Mouse (Mus musculus): ENCODE measurements around the gene Gkn3. TPM values are rescaled to one million over a fixed set of nuclear protein-coding genes. Genes with fewer than 3 reads are reported as not detected.

Gene Gkn3
- polyA plus RNA-seq, 1 experiment from 2014 or later, result 0.68 TPM

DNA sequence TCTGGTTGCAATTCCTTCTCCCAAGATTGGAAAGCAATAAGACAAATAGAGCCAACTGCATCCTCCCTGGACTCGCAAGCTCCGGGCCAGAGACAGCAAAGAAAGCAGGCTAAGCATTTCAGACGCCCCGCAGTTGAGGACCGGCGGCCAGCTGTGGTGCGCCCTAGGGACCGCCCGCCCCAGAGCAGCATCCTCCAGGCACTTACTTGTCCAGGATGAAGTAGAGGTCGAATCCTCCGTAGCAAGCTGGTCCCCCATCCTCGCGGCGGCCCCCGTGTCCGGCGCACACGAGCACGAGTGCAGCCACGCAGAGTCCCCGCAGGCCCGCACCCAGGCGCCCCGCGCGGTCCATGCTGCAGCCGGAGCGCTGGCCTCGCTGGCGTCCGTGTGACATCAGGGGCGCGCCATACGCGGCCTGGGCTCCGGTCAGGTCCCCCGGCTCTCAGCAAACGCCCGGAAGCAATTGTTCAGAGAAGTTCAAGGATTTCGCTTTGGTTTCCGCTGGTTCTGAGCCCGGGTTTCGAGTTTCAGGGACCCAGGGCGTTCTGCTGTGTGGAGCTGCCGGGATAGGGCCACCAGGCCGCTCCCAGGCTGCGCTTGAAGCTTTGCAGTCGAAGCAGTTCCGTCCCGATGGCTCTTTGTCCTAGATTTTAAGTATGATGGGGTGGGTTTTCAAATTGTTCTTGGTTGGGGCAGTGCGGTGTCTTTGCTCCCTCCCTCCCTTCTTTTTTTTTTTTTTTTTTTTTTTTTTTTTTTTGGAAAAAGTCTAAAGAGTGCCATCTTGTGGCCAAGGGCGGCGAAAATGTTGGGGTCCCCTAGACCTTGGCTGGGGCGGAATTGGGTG is 53.4 kb downstream of the Gkn3 start, which contains the start of gene Antxr1:
Gene Antxr1 (minus strand): TSS at position 731 of the 844 bp plus-strand sequence.
- H3K4me3 ChIP-seq (replicated peaks), result peak within 1 kb of the TSS; percentile 64
- H3K27me3 ChIP-seq (replicated peaks), result no peaks in the 10 kb centered on the region
- peaks cover 5% of the 10 kb centered on the region for H3K4me1 ChIP-seq (replicated peaks)
- H3K36me3 ChIP-seq, result no peaks in the 10 kb centered on the region
- under 1% methylated on average over 54 of the region's 54 CpGs for WGBS
- ATAC-seq, result peak; percentile 81
- H3K27ac ChIP-seq, result peak within 1 kb of the TSS; percentile 83
- peak within 1 kb of the TSS; percentile 81 for H3K4me2 ChIP-seq (replicated peaks)
- H3K9me3 ChIP-seq, result no peaks in the 10 kb centered on the region
- H3K9ac ChIP-seq, result peak within 1 kb of the TSS; percentile 77

DNA sequence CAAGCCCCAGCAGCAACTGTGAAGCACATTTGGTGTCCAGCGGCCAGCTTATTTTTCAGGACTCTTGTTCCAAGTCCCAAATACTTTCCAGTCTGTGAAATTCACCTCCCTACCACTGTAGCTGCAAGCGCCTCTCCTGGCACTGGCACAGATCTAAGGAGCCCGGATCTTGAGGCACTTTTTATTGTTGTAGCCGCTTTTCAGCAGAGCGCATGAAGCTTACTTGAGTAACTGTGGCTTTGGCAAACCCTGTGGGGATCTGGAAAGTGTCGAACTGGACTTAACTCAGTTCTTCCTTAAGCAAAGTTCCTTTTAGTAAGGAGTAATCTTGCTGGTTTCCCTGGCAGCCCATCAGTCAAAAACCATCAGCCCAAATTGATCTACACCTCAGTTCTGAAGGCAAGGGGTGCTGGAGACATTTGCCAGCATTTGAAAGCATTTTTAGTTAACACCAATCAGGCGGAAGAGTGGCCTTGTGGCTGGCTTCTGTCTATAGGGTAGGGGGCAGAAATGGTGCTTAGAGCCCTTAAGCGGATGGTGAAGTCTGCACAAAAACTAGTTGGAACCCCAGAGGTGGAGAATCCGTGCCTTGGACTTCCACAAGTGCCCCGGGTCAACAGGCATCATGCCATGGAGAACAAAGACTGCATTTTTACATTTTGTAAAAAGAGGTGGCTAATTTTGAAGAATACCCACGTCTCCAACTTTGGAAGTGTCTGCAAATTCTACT is 54.2 kb downstream of the Gkn3 start:
- Histone ChIP-seq H3K4me3 (replicated peaks) (peak overlapping the region; percentile 64), H3K9ac (peak overlapping the region; percentile 77)
- 22% methylated on average over 11 of the region's 11 CpGs for WGBS

More for the DNA sequence above, 54.2 kb downstream of the Gkn3 start:
- no peaks in the 10 kb centered on the region for H3K27me3 ChIP-seq (replicated peaks)
- no peaks in the 10 kb centered on the region for H3K36me3 ChIP-seq
- H3K4me1 ChIP-seq (replicated peaks), result peaks cover 5% of the 10 kb centered on the region
- ATAC-seq, result no peak; the same call in 1 of the 2 replicates
- no peaks in the 10 kb centered on the region for H3K9me3 ChIP-seq
- peak overlapping the region; percentile 83 for H3K27ac ChIP-seq
- H3K4me2 ChIP-seq (replicated peaks), result peak overlapping the region; percentile 81

Other genes with a start within 250 kb of the Gkn3 start
- 5.9 and 6.5 TPM in 2 replicates for gene Antxr1, start 53.1 kb downstream of the Gkn3 start, polyA plus RNA-seq (2015; fragmentation: Nextera tagmentation; extraction: Ambion mirVana)
- 0.21 and 0.41 TPM in 2 replicates for gene Gkn1, start 38.0 kb downstream of the Gkn3 start, polyA plus RNA-seq (2015; fragmentation: Nextera tagmentation; extraction: Ambion mirVana)
- gene Gkn2, start 15.6 kb downstream of the Gkn3 start, polyA plus RNA-seq (2015; fragmentation: Nextera tagmentation; extraction: Ambion mirVana), result 0.21 TPM in 1 of 2 replicates, not detected in the other
- not detected in 2 replicates for gene Bmp10, start 40.1 kb upstream of the Gkn3 start, polyA plus RNA-seq (2015; fragmentation: Nextera tagmentation; extraction: Ambion mirVana)
- gene Arhgap25, start 144.3 kb upstream of the Gkn3 start, polyA plus RNA-seq (2015; fragmentation: Nextera tagmentation; extraction: Ambion mirVana), result 3.4 TPM in 2 replicates
- gene Prokr1, start 201.8 kb upstream of the Gkn3 start, polyA plus RNA-seq (2015; fragmentation: Nextera tagmentation; extraction: Ambion mirVana), result 2.6 and 2.7 TPM in 2 replicates

All from intestine, embryonic 15.5 days (tissue).